Mouse (Mus musculus) liver, embryonic 11.5 days (tissue): ENCODE data around the gene 1700113H08Rik. TPM values are rescaled to one million over a fixed set of nuclear protein-coding genes. Genes with fewer than 3 reads are reported as not detected.

Experiments
- ATAC-seq: fragments of 200-750 bp; cut with Nextera tagmentation; replicated peaks from 2 replicates; pipeline ENCODE4 v1.8.0; 2017; ENCODE audit warnings: moderate number of reproducible peaks, mild to moderate bottlenecking, moderate TSS enrichment, moderate library complexity; ENCODE audit not compliant: low FRiP score
- DNase-seq: peaks from one replicate; pipeline ENCODE4 v3.0.0-alpha.2; 2017; ENCODE audit warnings: low spot score
- H3K27ac ChIP-seq: fragments of 300-500 bp; sonication (generic); 2 replicates; pipeline ENCODE4 v1.5.1; 2014; ENCODE audit warnings: mild to moderate bottlenecking, low read depth, low read length, control low read depth
- H3K27me3 ChIP-seq: fragments of 300-500 bp; sonication (generic); replicated peaks from 2 replicates; pipeline ENCODE4 v1.6.1; 2014; ENCODE audit warnings: low read length, mixed read lengths; ENCODE audit not compliant: control insufficient read depth, insufficient read depth
- H3K36me3 ChIP-seq: fragments of 300-500 bp; sonication (generic); 2 replicates; pipeline ENCODE4 v1.6.1; 2014; ENCODE audit warnings: mild to moderate bottlenecking, low read length, moderate library complexity, mixed read lengths; ENCODE audit not compliant: control insufficient read depth, insufficient read depth
- H3K4me1 ChIP-seq: fragments of 300-500 bp; sonication (generic); replicated peaks from 2 replicates; pipeline ENCODE4 v1.6.1; 2014; ENCODE audit warnings: low read length, mixed read lengths; ENCODE audit not compliant: control insufficient read depth, insufficient read depth
- H3K4me2 ChIP-seq: fragments of 300-500 bp; sonication (generic); 2 replicates; pipeline ENCODE4 v1.6.1; 2014; ENCODE audit warnings: mild to moderate bottlenecking, control low read depth, moderate library complexity
- H3K4me3 ChIP-seq: fragments of 300-500 bp; sonication (generic); 2 replicates; pipeline ENCODE4 v1.5.1; 2014; ENCODE audit warnings: low read depth, low read length, control low read depth
- H3K9ac ChIP-seq: fragments of 300-500 bp; sonication (generic); 2 replicates; pipeline ENCODE4 v1.6.1; 2014; ENCODE audit warnings: low read depth, low read length, control low read depth
- H3K9me3 ChIP-seq: fragments of 300-500 bp; sonication (generic); 2 replicates; pipeline ENCODE4 v1.6.1; 2016; ENCODE audit warnings: low read length, inconsistent platforms, mixed read lengths; ENCODE audit not compliant: control insufficient read depth
- WGBS: fragments of 180-500 bp; shearing (Covaris S2); extraction: QIAGEN DNeasy Blood & Tissue Kit; methylation state at CpG from one replicate; pipeline ENCODE4 v1.1.7; 2014; 5-methylcytosine and 5-hydroxymethylcytosine counted together
- polyA plus RNA-seq: library from polyadenylated mRNA; unstranded; fragments of >200 nt; fragmentation: Nextera tagmentation; extraction: Ambion mirVana; gene quantifications from 2 replicates; pipeline ENCODE4 v1.2.1, GENCODE M21; 2014

1700113H08Rik gene
- polyA plus RNA-seq, 1 experiment from 2014 or later = not detected

DNA sequence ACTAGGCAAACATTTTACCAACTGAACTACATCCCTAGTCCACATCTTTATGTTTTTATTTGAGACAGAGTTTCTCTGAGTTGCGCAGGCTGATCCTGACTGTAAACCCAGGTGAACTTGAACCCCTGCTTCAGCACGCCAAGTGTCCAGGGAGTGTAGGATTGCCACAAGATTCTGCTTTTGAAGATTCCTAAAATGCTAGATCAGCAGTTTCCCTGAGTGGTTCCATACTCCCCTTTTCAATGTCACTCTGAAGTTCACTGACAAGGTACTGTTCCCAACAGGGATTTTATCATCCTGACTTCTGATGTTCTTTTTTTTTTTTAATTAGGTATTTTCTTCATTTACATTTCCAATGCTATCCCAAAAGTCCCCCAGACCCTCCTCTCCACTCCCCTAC is 140.9 kb downstream of the 1700113H08Rik start:
- H3K9me3 ChIP-seq = no peaks in the 10 kb centered on the region
- no peak overlapping the region for H3K9ac ChIP-seq
- no peaks in the 10 kb centered on the region for H3K27me3 ChIP-seq
- no peak overlapping the region for H3K4me2 ChIP-seq
- no peak overlapping the region for H3K27ac ChIP-seq
- no peak for DNase-seq
- no peak overlapping the region for H3K4me3 ChIP-seq
- 82% methylated on average over 2 of the region's 2 CpGs for WGBS
- H3K36me3 ChIP-seq = no peaks in the 10 kb centered on the region
- no peaks in the 10 kb centered on the region for H3K4me1 ChIP-seq
- no peak for ATAC-seq

- H3K4me1 ChIP-seq = no peaks in the 10 kb centered on the region
- H3K4me3 ChIP-seq = no peak overlapping the region
- no peaks in the 10 kb centered on the region for H3K36me3 ChIP-seq
- DNase-seq = no peak
- no peak overlapping the region for H3K27ac ChIP-seq
- no peak overlapping the region for H3K9ac ChIP-seq
- WGBS = 77% methylated on average over 1 of the region's 1 CpGs
- no peaks in the 10 kb centered on the region for H3K9me3 ChIP-seq
- ATAC-seq = no peak
- no peak overlapping the region for H3K4me2 ChIP-seq
- H3K27me3 ChIP-seq = no peaks in the 10 kb centered on the region
These were observed 151.6 kb downstream of the 1700113H08Rik start for GRCm38 (mm10) chr10:87209466-87209865.

GRCm38 (mm10) chr10:87211046-87211445 is 153.2 kb downstream of the 1700113H08Rik start:
- no peak overlapping the region for H3K9ac ChIP-seq
- H3K4me1 ChIP-seq = no peaks in the 10 kb centered on the region
- H3K27me3 ChIP-seq = no peaks in the 10 kb centered on the region
- no peaks in the 10 kb centered on the region for H3K9me3 ChIP-seq
- no peak overlapping the region for H3K27ac ChIP-seq
- no peaks in the 10 kb centered on the region for H3K36me3 ChIP-seq
- 74% methylated on average over 4 of the region's 4 CpGs for WGBS
- ATAC-seq (no peak), DNase-seq (no peak)
- no peak overlapping the region for H3K4me2 ChIP-seq
- H3K4me3 ChIP-seq = no peak overlapping the region

DNA sequence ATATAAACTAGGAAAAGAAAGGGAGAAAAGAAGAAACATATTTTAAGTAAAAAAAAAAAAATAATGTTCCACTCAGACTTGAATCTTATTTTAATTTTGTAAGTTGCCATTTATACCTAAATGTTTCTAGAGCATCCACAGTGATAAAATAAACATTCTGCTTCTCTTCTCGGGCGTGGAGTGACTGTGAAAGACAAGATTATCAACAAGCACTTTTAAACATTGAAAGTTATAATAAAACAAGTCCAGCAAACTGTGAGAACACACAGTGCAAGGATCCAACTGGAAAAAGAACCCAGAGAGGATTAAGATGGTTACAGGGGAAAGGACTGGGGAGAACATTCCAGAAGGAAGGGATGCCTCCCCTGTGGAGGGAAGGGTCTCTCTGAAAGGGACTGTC is 155.0 kb downstream of the 1700113H08Rik start:
- Histone ChIP-seq H3K4me1 (no peaks in the 10 kb centered on the region), H3K9me3 (no peaks in the 10 kb centered on the region), H3K9ac (no peak overlapping the region), H3K4me3 (no peak overlapping the region), H3K4me2 (no peak overlapping the region), H3K27ac (no peak overlapping the region), H3K27me3 (no peaks in the 10 kb centered on the region), H3K36me3 (no peaks in the 10 kb centered on the region)
- ATAC-seq (no peak), DNase-seq (no peak)
- 59% methylated on average over 2 of the region's 2 CpGs for WGBS

DNA sequence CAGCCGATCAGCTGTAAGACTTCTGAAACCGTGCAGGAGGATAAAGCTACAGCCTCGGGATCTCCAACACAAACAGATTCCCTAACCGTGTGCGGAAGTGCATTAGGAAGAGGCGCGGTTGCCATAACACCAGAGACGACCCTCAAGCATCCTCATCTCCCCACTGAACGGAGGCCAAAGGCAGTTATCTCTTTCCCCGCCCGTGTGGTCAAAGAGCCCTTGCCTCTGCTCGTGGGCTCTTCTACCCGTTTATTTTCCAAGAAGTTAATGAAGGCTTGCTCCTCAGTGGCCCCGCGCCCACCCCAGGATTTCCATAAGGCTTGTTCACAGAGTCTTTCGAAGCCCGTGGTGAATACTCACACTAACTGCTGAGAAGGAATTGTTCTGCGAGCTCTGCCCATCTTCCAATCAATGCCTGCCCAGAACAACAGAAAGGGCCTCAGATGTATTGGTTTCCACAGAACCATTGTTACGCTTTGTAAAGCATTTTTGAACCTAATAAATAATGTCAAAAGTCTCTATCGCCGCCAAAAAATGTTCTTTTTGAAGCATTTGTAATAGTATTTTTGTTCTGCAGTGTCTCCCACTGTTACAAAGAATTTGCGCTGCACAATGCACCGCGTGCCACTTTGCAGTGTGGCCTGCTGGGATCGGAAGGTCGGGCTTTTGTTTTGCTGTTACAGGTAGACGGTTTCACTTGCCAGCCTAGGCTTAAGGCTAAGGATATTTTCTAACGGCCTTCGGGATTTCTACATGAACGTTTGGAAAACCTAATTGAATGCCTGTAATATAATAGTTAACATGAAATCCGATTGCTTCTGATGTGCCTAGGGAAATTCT is 172.4 kb downstream of the 1700113H08Rik start:
- Histone ChIP-seq H3K4me2 (no peak overlapping the region), H3K27ac (no peak overlapping the region), H3K27me3 (no peaks in the 10 kb centered on the region), H3K4me3 (no peak overlapping the region), H3K36me3 (no peaks in the 10 kb centered on the region), H3K9ac (no peak overlapping the region), H3K4me1 (no peaks in the 10 kb centered on the region), H3K9me3 (no peaks in the 10 kb centered on the region)
- ATAC-seq (no peak), DNase-seq (no peak)
- 69% methylated on average over 31 of the region's 31 CpGs for WGBS

DNA sequence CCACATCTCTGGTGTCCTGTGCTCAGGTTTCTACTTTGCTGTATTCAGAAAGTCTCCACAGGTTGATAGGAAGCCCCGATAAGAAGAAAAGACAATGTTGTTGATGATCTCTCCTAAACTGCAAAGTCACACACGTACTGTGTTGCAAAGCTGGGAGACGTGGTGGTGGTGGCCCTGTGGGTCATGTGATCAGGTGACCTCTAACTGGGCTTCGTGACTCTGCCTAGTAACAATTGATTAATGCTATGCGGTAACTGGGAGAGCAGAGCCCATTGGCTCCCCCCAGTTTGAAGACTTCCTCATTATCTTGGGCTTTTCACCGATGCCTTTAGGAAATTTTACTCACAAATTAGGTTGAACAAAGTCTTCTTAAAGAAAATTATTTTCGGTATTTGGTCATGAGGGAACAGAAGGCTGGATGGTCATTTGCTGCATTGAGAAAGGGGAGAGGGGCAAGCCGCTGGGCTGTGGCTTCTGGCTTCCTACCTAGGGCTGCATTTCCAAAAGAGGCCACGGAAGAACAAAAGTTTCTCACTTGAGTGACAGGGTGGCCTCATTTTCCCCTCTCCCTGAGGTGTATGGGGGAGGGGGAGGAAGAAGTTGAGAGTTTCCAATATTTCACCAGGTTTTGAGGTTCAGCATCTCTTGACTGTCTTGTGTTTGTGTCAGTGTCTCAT is 181.6 kb downstream of the 1700113H08Rik start:
- Histone ChIP-seq H3K4me3 (no peak overlapping the region), H3K4me2 (no peak overlapping the region), H3K27me3 (no peaks in the 10 kb centered on the region), H3K9ac (no peak overlapping the region), H3K27ac (no peak overlapping the region), H3K36me3 (no peaks in the 10 kb centered on the region), H3K9me3 (no peaks in the 10 kb centered on the region), H3K4me1 (no peaks in the 10 kb centered on the region)
- WGBS = 72% methylated on average over 9 of the region's 9 CpGs
- DNase-seq (no peak), ATAC-seq (no peak)

DNA sequence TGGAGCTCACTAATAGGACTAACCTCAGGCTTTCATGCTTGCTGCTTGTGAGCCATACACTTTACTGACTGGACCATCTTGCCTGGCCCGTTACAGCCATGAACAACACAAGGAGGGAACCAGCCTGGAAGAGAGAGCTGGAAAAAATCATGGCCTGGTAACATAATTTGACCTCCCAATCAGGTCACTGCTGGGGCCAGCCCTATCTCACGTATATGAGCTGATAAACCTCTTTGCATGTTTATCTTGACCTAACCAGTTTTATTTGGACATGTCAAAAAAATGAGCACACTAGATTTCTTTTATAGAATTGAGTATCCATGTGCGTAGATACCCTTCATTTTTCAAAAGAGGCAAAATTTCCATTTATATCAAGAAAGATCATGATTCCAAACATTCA is 213.9 kb downstream of the 1700113H08Rik start:
- no peak for ATAC-seq
- no peak overlapping the region for H3K4me2 ChIP-seq
- H3K9ac ChIP-seq = no peak overlapping the region
- H3K9me3 ChIP-seq = no peaks in the 10 kb centered on the region
- no peaks in the 10 kb centered on the region for H3K4me1 ChIP-seq
- WGBS = 57% methylated on average over 3 of the region's 3 CpGs
- H3K36me3 ChIP-seq = no peaks in the 10 kb centered on the region
- no peak overlapping the region for H3K4me3 ChIP-seq
- no peak for DNase-seq
- H3K27me3 ChIP-seq = no peaks in the 10 kb centered on the region
- no peak overlapping the region for H3K27ac ChIP-seq

DNA sequence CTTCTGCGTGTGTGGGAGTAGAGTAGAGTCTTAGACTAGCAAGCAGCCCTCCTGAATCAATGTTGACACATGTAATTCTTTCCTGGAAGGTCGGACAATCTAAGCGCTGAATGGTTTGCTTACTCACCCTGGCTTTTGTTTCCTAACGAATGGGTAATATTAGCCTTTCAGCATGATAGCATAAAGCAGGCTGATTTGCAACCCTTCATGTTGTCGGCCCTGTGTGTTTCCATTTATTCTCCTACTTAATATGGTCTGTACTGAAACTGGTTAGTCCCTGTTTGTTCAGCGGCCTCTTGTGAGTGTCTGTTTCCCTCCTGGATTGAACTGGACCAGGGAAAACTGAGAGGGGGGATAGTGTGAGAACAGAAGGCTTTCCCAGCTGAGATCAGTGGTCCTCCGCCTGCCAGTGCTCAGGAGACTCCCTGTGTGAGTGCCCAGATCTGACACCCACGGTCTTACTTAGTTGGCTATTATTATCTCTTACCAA is 214.3 kb downstream of the 1700113H08Rik start:
- Histone ChIP-seq H3K4me2 (no peak overlapping the region), H3K9ac (no peak overlapping the region), H3K36me3 (no peaks in the 10 kb centered on the region), H3K4me1 (no peaks in the 10 kb centered on the region), H3K27me3 (no peaks in the 10 kb centered on the region), H3K4me3 (no peak overlapping the region), H3K9me3 (no peaks in the 10 kb centered on the region), H3K27ac (no peak overlapping the region)
- DNase-seq (no peak), ATAC-seq (no peak)
- WGBS = 66% methylated on average over 8 of the region's 8 CpGs

GRCm38 (mm10) chr10:87275075-87275474 is 217.2 kb downstream of the 1700113H08Rik start:
- DNase-seq (no peak), ATAC-seq (no peak)
- H3K27me3 ChIP-seq = no peaks in the 10 kb centered on the region
- no peaks in the 10 kb centered on the region for H3K9me3 ChIP-seq
- no peak overlapping the region for H3K27ac ChIP-seq
- no peak overlapping the region for H3K4me3 ChIP-seq
- no peaks in the 10 kb centered on the region for H3K4me1 ChIP-seq
- H3K9ac ChIP-seq = no peak overlapping the region
- H3K36me3 ChIP-seq = no peaks in the 10 kb centered on the region
- no peak overlapping the region for H3K4me2 ChIP-seq
